Mouse (Mus musculus) activated CD4-positive, CD25-positive, alpha-beta regulatory T cell (primary cell): ENCODE measurements around the gene Wfdc6b. TPM values are rescaled to one million over a fixed set of nuclear protein-coding genes. Genes with fewer than 3 reads are reported as not detected.

Experiments used
- polyA plus RNA-seq, 2 experiments: library from polyadenylated mRNA; unstranded; fragments of 100-300 nt; shearing (Covaris generic); gene quantifications; one replicate each; pipeline ENCODE4 v1.2.1; 2017

The Wfdc6b gene
- polyA plus RNA-seq, result under 1 TPM in 1 of 2 experiments, not detected in 1; 0.28 TPM

DNA sequence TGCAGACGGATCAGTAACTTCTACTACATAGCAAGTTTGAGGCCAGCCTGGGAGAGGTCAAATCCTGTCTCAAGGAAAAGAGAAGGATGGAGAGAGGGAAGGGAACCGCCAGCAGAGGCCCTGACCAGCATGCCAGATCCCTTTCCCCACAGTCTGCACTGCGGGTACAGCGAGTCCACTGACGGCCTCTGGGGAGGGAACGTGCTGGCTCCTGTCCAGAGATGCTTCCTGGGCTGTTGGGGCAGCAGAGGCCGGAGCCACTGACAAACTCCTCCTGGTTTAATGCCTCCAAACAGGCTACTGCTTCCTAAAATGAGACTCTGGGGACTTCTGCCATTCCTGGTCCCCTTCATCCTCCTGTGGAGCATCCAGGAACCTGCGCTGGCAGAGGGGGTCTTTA lies at the start of gene Wfdc6b, which contains the start of gene Wfdc8:
Gene Wfdc6b, plus strand, starts transcription at position 52 of the 400 bp plus-strand sequence.
Gene Wfdc8, minus strand, starts transcription at position 156 of the 400 bp plus-strand sequence.

GRCm38 (mm10) chr2:164573359-164573758 lies 40.0 kb upstream of the Wfdc6b start, which contains the start of gene Spint3:
Spint3 (minus strand) TSS chr2:164573459.

GRCm38 (mm10) chr2:164585025-164585725 lies 28.1 kb upstream of the Wfdc6b start, which contains the start of gene Wfdc6a:
Wfdc6a (minus strand) TSS chr2:164585447.

DNA sequence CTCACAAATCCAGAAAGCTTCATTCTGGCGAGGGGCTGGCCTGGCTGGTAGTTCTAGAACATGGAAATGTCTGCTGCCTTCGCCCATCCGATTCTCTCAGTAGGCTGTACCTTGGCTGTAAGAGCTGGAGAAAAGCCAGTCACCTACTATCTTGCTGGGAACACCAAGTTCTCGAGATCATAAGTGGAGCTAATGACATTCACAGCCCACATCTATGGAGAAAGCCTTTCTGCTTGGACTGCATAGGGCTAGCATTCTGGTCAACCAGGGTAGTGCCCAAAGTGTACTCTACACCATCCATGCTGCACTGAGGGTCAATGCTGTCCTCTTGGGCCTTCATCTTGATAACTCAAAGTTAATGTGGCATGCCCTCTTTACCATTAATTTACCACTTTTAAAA lies 19.8 kb upstream of the Wfdc6b start, which contains the start of gene Eppin:
Gene Eppin, minus strand, starts transcription at position 101 of the 400 bp plus-strand sequence.

DNA sequence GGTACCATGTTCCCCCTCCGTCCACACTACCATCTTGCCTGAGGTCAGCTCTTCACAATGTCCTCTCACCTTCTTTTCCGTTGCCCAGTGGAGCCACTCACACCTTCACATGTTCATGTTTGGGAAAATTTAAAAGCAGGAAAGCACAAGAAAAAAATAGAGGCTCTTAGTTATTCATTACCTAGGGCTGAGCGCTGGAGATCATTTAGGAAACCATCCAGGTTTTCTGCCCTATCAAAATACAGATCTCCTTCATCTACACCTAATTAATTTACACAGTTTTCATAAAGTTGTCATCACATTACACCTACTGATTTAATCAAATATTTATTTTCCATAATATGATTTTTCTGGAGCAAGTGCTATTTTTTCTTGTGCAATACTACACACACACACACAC lies 25.4 kb downstream of the Wfdc6b start, which contains the start of gene Wfdc16:
Gene Wfdc16, minus strand, starts transcription at position 101 of the 400 bp plus-strand sequence.

GRCm38 (mm10) chr2:164655858-164656257 lies 42.5 kb downstream of the Wfdc6b start, which contains the start of gene Wfdc10:
Wfdc10 (plus strand) TSS chr2:164656046.

DNA sequence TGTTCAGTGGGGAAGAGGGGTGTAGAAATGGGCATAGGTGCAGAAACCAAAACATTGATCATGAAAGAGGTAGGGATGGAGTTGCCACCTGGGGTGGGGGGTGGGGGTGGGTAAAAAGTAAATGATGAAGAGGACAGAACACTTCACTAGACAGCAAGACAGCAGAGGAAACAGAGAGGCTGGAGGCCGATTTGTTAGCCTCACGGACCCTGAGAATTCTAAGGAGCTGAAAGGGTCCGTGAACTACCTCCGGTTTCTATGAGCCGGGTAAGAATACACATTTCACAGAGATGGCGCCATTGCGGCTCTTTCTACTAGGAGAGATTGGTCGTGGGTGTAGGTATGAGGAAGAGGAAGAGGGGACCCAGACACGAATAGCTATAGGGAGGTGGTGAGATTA lies 43.2 kb downstream of the Wfdc6b start, which contains the start of gene Wfdc9:
Gene Wfdc9, minus strand, starts transcription at position 101 of the 400 bp plus-strand sequence.

Other genes starting within 250 kb of the Wfdc6b start
- 10 to 100 TPM in 1 of 2 experiments, 1 to 10 TPM in 1; 8.3 to 12.3 TPM for gene Slpi, start 224.4 kb upstream of the Wfdc6b start, polyA plus RNA-seq
- not detected for gene Rbpjl, start 210.4 kb upstream of the Wfdc6b start, polyA plus RNA-seq
- gene Matn4, start 208.4 kb upstream of the Wfdc6b start, polyA plus RNA-seq, result not detected
- 10 to 100 TPM in 1 of 2 experiments, 1 to 10 TPM in 1; 2.1 to 10.2 TPM for gene Sdc4, start 169.6 kb upstream of the Wfdc6b start, polyA plus RNA-seq
- gene Sys1, start 156.6 kb upstream of the Wfdc6b start, polyA plus RNA-seq, result 100 to 1,000 TPM; 109 to 126 TPM
- 10 to 100 TPM; 11.8 to 17.1 TPM for gene Gm20458, start 152.6 kb upstream of the Wfdc6b start, polyA plus RNA-seq
- gene Trp53tg5, start 139.8 kb upstream of the Wfdc6b start, polyA plus RNA-seq, result under 1 TPM in 1 of 2 experiments, not detected in 1; 0.24 TPM
- 1 to 10 TPM; 3.5 to 4.9 TPM for gene Dbndd2, start 127.4 kb upstream of the Wfdc6b start, polyA plus RNA-seq
- gene Pigt, start 116.0 kb upstream of the Wfdc6b start, polyA plus RNA-seq, result 10 to 100 TPM; 32.7 to 39.1 TPM
- 1 to 10 TPM in 1 of 2 experiments, under 1 TPM in 1; 0.43 to 1.1 TPM for gene Wfdc2, start 51.1 kb upstream of the Wfdc6b start, polyA plus RNA-seq
- not detected for gene Spint3, start 40.1 kb upstream of the Wfdc6b start, polyA plus RNA-seq
- gene Wfdc6a, start 28.1 kb upstream of the Wfdc6b start, polyA plus RNA-seq, result not detected
- gene Eppin, start 19.9 kb upstream of the Wfdc6b start, polyA plus RNA-seq, result not detected
- under 1 TPM in 1 of 2 experiments, not detected in 1; 0.12 TPM for gene Wfdc8, start 104 bp downstream of the Wfdc6b start, polyA plus RNA-seq
- gene Wfdc16, start 25.3 kb downstream of the Wfdc6b start, polyA plus RNA-seq, result not detected
- not detected for gene Wfdc10, start 42.5 kb downstream of the Wfdc6b start, polyA plus RNA-seq
- not detected for gene Wfdc9, start 43.1 kb downstream of the Wfdc6b start, polyA plus RNA-seq
- gene Wfdc11, start 60.6 kb downstream of the Wfdc6b start, polyA plus RNA-seq, result not detected
- gene Wfdc13, start 71.6 kb downstream of the Wfdc6b start, polyA plus RNA-seq, result not detected
- not detected for gene Spint4, start 85.0 kb downstream of the Wfdc6b start, polyA plus RNA-seq
- not detected for gene Spint5, start 101.8 kb downstream of the Wfdc6b start, polyA plus RNA-seq
- under 1 TPM in 1 of 2 experiments, not detected in 1; 0.49 TPM for gene Wfdc3, start 132.4 kb downstream of the Wfdc6b start, polyA plus RNA-seq
- gene Dnttip1, start 132.5 kb downstream of the Wfdc6b start, polyA plus RNA-seq, result 10 to 100 TPM; 64.6 to 68.8 TPM
- gene Ube2c, start 156.4 kb downstream of the Wfdc6b start, polyA plus RNA-seq, result 10 to 100 TPM; 20.3 to 34.2 TPM
- not detected for gene Tnnc2, start 166.4 kb downstream of the Wfdc6b start, polyA plus RNA-seq
- gene Snx21, start 172.3 kb downstream of the Wfdc6b start, polyA plus RNA-seq, result 10 to 100 TPM in 1 of 2 experiments, 1 to 10 TPM in 1; 7.8 to 11.3 TPM
- gene Acot8, start 191.4 kb downstream of the Wfdc6b start, polyA plus RNA-seq, result 10 to 100 TPM; 43.0 to 44.5 TPM
- 1 to 10 TPM; 4.5 to 9.6 TPM for gene Zswim3, start 191.6 kb downstream of the Wfdc6b start, polyA plus RNA-seq
- 10 to 100 TPM; 16.1 to 16.4 TPM for gene Zswim1, start 209.2 kb downstream of the Wfdc6b start, polyA plus RNA-seq
- under 1 TPM in 1 of 2 experiments, not detected in 1; 0.67 TPM for gene Spata25, start 215.0 kb downstream of the Wfdc6b start, polyA plus RNA-seq
- gene Ctsa, start 219.4 kb downstream of the Wfdc6b start, polyA plus RNA-seq, result 100 to 1,000 TPM; 220 to 295 TPM
- 1 to 10 TPM; 1.6 to 2.6 TPM for gene Neurl2, start 219.9 kb downstream of the Wfdc6b start, polyA plus RNA-seq
- gene Pltp, start 244.2 kb downstream of the Wfdc6b start, polyA plus RNA-seq, result 1 to 10 TPM; 2.9 to 7.1 TPM